Mouse (Mus musculus): ENCODE measurements around the gene Oosp3.

The Oosp3 gene

DNA sequence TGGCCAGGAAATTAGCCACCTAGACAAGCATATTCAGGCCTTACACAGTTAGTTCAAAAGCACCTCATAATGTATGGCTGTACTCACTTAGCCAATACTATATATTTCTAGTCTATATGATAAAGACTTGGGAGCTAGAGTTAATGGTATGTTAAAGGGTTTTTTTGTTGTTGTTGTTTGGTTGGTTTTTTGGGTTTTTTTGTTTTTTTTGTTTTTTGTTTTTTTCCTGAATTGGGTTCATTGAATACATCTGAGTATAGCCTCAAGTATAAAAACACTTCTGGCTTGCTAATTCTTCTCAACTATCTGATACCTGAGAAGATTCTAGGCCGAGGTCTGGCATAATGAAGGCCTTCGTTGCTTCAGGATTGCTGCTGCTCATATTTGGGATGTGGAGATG lies at the start of gene Oosp3:
TSS of gene Oosp3 (plus strand) at position 301 of the 400 bp plus-strand sequence.
- DNase-seq (ENCODE audit: low spot score in 2 of 2) = no peak

DNA sequence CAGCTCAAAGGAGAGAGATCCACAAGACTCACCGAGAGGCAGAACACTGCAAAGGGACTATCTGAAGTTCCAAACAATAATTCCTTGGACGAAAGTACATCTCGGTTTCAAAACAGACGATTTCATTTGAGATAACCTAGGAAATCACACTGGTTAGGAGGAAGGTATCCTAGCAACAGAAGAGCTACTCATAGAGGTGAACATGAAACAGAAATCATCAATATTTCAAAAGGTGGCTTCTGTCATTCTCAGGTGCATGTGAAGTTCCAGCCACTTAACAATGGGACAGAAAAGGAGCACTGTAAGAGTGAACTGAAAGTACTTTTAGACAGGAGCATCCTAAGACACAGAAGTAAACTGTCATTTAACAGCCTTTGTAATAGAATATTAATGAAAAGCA lies 47.3 kb upstream of the Oosp3 start:
- DNase-seq (ENCODE audit: low spot score in 2 of 2) = no peak

DNA sequence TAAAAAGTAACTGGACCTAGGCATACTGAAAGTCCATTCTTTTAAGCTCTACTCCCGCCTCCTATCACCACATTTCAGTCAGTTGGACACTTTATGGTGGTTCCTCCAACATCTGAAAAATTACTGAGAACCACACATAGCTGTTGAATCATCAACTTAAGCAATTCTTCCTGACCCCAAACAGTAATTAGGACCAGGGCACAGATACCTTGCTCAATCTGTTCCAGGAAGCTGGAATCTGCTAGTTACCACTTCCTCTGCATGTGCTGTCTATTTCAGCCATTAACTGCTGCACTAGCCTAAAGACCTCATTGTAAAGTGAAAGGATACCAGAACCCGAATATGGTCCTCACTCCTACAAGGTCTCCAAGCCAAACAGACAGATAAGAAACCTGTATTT lies 37.7 kb upstream of the Oosp3 start:
- DNase-seq (ENCODE audit: low spot score in 2 of 2) = no peak

DNA sequence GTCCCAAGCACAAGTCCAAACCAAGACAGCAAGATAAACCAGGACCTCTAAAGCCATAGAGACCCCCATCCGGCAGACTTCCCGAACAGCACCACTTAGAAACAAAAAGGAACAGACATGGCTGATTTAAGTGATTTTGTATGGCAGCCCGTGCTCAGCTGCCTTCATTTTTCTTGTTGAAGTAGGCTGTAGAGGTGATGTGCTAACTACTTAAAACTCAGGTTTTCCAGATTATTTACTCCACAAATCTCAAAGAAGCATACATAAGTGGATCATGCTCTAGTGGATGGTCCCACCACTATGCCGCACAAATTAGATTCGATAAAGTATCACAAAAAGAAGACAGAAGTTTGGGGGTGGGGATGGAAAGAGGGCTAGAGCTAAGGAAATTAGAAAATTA lies 36.4 kb upstream of the Oosp3 start, which contains the start of gene Oosp2:
TSS of gene Oosp2 (minus strand) at position 101 of the 400 bp plus-strand sequence.
- no peak for DNase-seq (ENCODE audit: low spot score in 2 of 2)

DNA sequence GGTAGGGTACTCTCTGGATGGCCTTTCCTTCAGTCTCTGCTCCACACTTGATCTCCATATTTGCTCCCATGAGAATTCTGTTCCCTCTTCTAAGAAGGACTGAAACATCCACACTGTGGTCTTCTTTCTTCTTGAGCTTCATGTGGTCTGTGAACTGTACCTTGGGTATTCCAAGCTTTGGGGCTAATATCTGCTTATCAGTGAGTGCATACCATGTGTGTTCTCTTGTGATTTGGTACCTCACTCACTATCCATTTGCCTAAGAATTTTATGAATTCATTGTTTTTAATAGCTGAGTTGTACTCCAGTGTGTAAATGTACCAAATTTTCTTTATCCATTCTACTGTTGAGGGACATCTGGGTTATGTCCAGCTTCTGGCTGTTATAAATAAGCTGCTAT lies 35.3 kb upstream of the Oosp3 start:
- no peak for DNase-seq (ENCODE audit: low spot score in 2 of 2)

DNA sequence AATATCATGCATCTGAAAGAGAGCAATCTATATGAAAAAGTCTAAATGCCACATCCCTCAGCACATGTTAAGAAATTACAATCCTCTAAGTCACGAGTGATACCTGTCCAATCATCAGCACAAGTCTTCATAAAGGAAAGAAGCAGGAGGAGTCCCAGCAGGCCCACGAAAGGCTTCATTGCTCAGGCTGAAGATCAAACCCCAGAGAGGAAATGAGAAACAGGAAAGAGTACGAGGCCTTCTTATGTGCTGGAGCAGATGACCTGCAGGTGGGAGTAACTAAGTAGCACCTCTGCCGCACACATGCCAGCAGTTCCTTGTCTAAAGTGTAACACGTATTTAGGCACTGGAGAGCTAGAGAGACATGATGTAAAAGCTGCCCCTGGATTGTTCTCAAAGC lies 6.0 kb upstream of the Oosp3 start, which contains the start of gene Oosp1:
TSS of gene Oosp1 (minus strand) at position 312 of the 400 bp plus-strand sequence.
- no peak for DNase-seq (ENCODE audit: low spot score in 2 of 2)

DNA sequence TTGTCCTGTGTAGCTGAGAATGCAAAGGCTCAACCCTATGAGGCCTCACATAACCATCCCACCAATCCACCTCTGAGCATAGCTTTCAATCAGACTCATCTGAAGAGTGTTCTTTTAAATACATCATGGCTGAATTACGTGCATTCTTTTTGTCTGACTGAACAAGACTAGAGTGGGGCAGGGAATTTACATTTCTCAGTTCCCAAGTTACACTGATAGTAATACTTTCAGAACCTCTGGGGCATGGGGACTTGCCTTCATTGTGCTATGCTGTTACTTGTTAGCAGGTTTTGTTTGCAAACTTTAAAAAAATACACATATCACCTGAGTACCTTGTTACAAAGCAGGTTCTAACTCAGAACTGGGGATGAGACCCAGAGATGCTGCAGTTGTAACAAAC lies 5.4 kb upstream of the Oosp3 start:
- DNase-seq (ENCODE audit: low spot score in 2 of 2) = no peak

DNA sequence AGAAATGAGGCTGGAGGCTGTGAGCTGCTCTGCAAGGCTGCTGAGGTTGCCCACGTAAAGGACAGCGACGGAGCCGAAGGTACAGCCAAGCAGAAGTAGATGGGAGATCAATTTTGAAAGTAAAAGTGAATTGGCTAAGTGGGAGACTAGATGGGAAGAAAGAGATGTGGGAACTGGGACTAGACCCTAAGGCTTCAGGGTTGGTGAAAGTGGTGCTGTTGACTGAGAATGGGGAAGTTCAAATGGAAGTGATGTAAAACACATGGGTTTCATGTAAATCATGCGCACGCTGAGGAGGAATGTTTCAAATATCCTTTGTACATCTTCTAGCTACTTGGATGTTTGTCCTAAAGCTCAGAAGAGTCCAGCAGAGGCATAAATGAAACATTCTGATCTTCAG lies 1.5 kb downstream of the Oosp3 start:
- DNase-seq (ENCODE audit: low spot score in 2 of 2) = no peak

DNA sequence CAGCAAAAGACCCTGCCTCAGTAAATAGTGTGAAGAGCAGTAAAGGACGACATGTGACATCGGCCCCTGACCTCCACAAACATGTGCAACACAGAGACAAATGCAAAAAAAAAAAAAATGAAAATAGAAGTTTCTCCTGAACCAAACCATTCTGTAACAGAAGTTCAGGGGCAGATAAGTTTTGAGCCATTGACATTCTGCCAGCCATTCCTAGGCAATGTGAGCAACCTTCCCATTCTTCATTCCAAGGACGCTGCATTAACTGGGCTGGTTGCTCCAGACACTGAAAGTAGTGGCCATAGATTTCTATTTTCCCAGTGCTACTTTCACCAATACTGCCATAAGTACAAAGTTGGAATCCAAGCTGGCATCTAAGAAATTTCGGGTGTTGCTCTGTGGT lies 15.6 kb downstream of the Oosp3 start:
- no peak for DNase-seq (ENCODE audit: low spot score in 2 of 2)

DNA sequence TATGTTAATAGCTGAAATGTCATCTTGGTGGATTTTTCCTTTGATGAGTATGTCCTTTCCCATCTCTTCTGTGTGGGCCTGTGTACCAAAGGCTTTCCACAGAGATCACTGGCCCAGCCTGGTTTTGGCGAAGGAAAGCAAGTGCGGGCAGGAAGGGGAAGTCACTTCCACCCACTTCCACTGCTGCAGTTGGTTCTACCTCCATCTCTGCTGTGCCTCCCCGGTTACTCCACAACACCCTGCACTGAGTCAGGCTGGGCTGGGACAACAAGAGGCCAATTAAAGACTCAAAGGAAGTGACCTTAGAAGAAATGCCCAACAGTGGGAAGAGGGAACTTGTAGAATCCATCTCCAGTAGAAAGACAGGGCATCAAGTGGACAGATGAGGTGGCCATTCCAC lies 23.2 kb downstream of the Oosp3 start:
- DNase-seq (ENCODE audit: low spot score in 2 of 2) = no peak

DNA sequence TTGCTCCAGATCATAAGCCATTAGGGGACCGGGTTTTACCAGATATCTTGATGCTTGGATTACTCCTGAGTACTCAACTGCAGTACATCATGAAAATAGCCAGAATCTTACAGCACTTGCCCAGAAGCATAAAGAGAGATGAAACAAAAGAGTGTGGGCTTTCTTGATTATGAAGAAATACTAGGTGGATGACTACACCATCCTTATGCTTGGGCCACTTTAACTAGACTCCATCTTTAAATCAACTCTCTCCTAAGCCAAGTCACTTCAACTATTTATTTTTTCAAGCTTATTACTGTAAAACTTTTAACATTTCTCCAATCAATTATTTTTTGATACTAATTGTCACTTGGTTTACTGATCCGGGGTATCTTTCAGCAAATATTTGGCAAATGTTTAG lies 27.0 kb downstream of the Oosp3 start:
- DNase-seq (ENCODE audit: low spot score in 2 of 2) = no peak

DNA sequence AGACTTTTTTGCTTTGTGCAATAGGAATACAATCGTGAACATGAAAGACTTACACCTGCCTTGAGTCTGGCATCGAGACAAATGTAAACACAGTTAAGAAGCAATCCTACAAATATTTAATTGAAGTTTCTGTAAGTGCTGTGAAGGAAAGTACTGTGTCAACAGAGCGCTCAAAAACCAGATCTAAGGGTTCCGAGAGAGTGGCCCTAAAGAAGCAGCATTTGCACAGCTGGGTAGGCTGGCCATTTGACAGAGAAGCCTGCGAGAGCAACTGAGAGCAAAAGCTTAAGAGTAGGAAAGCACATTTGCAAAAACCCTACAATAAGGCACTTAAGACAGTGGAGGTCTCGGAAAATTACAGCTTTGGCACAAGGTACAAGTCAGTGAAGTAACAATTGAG lies 27.4 kb downstream of the Oosp3 start:
- DNase-seq (ENCODE audit: low spot score in 2 of 2) = no peak

DNA sequence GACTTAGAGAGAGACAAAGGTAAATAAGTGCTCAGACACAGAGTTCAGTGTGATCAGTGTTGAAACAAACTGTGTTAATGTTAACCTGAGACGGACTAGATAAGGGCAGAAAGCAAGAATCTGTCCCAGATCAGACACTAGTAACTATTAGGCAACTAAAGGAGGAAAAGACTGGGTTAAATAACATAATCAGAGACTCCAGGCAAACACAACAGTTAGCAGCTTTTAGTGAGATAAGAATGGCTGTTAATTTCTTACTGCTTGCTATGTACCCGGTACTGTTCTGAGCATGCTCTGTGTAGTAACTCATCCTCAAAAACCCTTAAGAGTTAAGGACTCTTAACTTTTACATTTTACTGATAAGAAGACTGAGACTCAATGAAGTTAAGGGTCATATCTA lies 29.1 kb downstream of the Oosp3 start:
- no peak for DNase-seq (ENCODE audit: low spot score in 2 of 2)

DNA sequence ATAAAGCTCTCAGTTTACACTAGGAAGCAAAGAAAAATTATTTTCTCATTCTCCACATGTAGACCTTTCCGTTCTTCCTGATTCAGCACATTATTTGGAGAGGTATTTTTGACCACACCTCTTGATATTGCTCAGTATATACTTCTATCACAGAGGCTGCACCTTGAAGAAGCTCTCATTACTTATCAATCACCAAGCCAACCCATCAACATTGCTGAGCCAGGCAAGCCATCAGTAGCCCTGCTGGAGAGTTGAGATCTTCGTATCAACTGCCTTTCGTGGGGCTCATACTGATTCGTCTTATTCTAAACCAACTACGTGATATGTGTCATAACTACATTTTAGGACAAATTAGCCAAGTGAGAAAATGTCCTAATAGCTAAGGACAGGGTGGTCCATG lies 30.4 kb downstream of the Oosp3 start:
- DNase-seq (ENCODE audit: low spot score in 2 of 2) = no peak

DNA sequence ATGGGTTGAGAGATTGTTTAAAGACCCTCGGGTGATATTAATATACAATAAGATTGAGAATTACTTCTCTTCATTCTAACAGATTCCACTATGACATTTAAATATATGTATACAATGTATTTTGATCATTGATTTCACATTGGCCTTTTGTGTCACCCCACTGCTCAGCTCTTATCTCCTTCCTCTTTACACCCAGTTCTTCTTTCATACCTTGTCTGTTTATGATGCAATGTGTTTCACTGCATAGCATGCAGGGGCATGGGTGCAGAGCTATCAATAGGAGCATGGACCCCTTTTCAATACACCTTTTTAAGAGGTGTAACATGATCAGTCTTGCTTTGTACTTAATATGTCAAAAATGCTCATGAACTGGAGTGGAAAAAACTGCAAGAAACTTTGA lies 33.4 kb downstream of the Oosp3 start:
- DNase-seq (ENCODE audit: low spot score in 2 of 2) = no peak

DNA sequence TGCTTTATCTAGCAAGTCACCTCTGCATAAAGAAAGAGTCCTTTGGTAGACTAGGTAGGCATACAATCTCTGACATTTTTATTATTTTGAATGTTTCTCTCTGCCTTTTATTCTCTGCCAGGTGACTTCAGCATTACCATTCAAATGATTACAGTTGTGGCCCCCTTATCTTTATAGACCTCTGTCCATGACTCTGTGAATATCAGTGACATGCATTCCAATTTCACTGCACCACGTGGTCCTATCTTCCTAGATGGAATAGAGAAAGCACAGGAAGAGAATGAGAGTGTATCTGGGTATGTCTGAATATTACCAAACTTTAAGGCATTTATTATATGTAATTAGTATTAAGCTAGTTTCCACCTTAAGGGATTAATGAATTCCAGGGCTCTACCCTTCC lies 39.6 kb downstream of the Oosp3 start:
- DNase-seq (ENCODE audit: low spot score in 2 of 2) = no peak

DNA sequence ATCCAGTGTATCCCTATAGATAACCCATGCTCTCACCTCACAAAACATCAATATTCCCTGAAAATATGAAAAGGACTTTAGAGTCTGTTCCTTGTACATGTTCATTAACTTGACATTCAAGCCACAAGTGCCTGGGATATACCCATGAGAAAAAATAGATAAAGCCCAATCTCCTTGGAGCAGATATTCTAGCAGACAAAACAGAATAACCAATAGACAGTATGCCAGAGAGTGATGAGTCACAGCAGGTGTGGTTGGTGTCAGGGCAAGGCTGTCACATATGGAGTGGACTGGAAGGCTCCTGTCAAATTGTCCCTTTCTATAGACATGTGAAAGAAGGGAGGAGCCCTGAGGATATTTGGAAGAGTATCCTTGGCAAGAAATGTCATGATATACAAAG lies 48.8 kb downstream of the Oosp3 start:
- no peak for DNase-seq (ENCODE audit: low spot score in 2 of 2)

DNA sequence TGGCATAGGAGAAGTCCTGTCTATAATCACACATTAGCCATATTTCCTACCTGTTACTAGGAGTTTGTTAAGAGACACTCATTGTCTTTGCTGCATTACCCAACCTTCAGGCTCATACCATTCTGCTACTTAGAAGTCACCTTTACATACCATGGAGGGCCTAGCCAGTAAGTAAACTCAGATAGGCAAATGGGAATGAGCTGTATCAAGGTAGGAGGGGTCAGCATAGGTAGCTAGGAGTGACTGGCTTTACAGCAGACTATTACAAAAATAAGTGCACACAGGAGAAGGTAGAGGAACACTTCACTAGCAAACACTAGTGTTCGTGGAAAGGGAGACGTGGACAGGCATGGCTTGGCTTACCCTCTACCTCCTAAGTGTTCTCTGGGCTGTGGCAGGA lies 50.4 kb downstream of the Oosp3 start, which contains the start of gene Gif:
TSS of gene Gif (plus strand) at position 257 of the 400 bp plus-strand sequence.
- DNase-seq (ENCODE audit: low spot score in 2 of 2) = no peak
